Mouse (Mus musculus) brown adipose tissue, adult 24 weeks (tissue): ENCODE data around the gene Adnp. TPM values are rescaled to one million over a fixed set of nuclear protein-coding genes. Genes with fewer than 3 reads are reported as not detected.
A peak's percentile ranks its signal among the peaks of the same experiment; 100 is the strongest.

Experiments
- H3K27ac ChIP-seq: fragments of 200-500 bp; replicated peaks from 2 replicates; pipeline ENCODE4 v1.5.1; 2012; ENCODE audit warnings: low read depth, mild to moderate bottlenecking, low read length
- H3K4me1 ChIP-seq: fragments of 200-500 bp; 2 replicates; pipeline ENCODE4 v1.6.1; 2012; ENCODE audit warnings: low read length, mixed read lengths; ENCODE audit not compliant: control insufficient read depth, insufficient read depth, insufficient read length
- H3K4me3 ChIP-seq: fragments of 200-500 bp; 2 replicates; pipeline ENCODE4 v1.5.1; 2012; ENCODE audit warnings: low read depth, mild to moderate bottlenecking, low read length, moderate library complexity; ENCODE audit not compliant: insufficient read depth
- polyA plus RNA-seq: library from polyadenylated mRNA; stranded (reverse); fragments of >200 nt; gene quantifications from 2 replicates; pipeline ENCODE4 v1.2.4, GENCODE M21; 2012; ENCODE audit not compliant: missing spikeins, insufficient read depth, insufficient read length

Adnp gene
- polyA plus RNA-seq, 1 experiment: 4.1 TPM

GRCm38 (mm10) chr2:168230026-168230728, 23.3 kb upstream of the Adnp start, which contains the start of the genes Gm20716, Dpm1 and Mocs3:
Gm20716 (minus strand) TSS chr2:168230364.
Dpm1 (minus strand) TSS chr2:168230591.
Mocs3 (plus strand) TSS chr2:168230622.
- H3K4me3 ChIP-seq: peak within 1 kb of the TSS; percentile 81
- H3K4me1 ChIP-seq: no peaks in the 10 kb centered on the region
- peak within 1 kb of the TSS; percentile 99 for H3K27ac ChIP-seq

GRCm38 (mm10) chr2:168229116-168230025, 22.5 kb upstream of the Adnp start:
- no peaks in the 10 kb centered on the region for H3K4me1 ChIP-seq
- peak overlapping the region; percentile 99 for H3K27ac ChIP-seq
- H3K4me3 ChIP-seq: peak overlapping the region; percentile 81

- no peaks in the 10 kb centered on the region for H3K4me1 ChIP-seq
- H3K4me3 ChIP-seq: no peak overlapping the region
- no peak overlapping the region for H3K27ac ChIP-seq
Measured at GRCm38 (mm10) chr2:168223326-168223725, 16.4 kb upstream of the Adnp start.

- H3K4me1 ChIP-seq: no peaks in the 10 kb centered on the region
- H3K4me3 ChIP-seq: no peak overlapping the region
- no peak overlapping the region for H3K27ac ChIP-seq
Measured at GRCm38 (mm10) chr2:168213788-168214397, 7.0 kb upstream of the Adnp start.

GRCm38 (mm10) chr2:168207883-168208282, 971 bp upstream of the Adnp start:
- H3K27ac ChIP-seq: no peak overlapping the region
- no peak overlapping the region for H3K4me3 ChIP-seq
- peaks cover 16% of the 10 kb centered on the region for H3K4me1 ChIP-seq

- peaks cover 21% of the 10 kb centered on the region for H3K4me1 ChIP-seq
- peak overlapping the region; percentile 78 for H3K27ac ChIP-seq
- H3K4me3 ChIP-seq: peak overlapping the region; percentile 100
Measured at GRCm38 (mm10) chr2:168205681-168206631, 956 bp downstream of the Adnp start.

GRCm38 (mm10) chr2:168205265-168205664, 1.6 kb downstream of the Adnp start:
- H3K4me1 ChIP-seq: peaks cover 27% of the 10 kb centered on the region
- H3K27ac ChIP-seq: 0 out of 2 replicates have a peak overlapping the region, but pooled peaks have one; percentile 10
- peak overlapping the region; percentile 100 for H3K4me3 ChIP-seq

- peak overlapping the region; percentile 100; the same call in 1 of the 2 replicates for H3K4me3 ChIP-seq
- no peak overlapping the region for H3K27ac ChIP-seq
- peaks cover 29% of the 10 kb centered on the region for H3K4me1 ChIP-seq
Measured at GRCm38 (mm10) chr2:168204476-168204999, 2.4 kb downstream of the Adnp start.

- H3K27ac ChIP-seq: no peak overlapping the region
- H3K4me1 ChIP-seq: peaks cover 28% of the 10 kb centered on the region
- no peak overlapping the region for H3K4me3 ChIP-seq
Measured at GRCm38 (mm10) chr2:168200014-168200691, 6.8 kb downstream of the Adnp start.

GRCm38 (mm10) chr2:168199476-168199875, 7.4 kb downstream of the Adnp start:
- H3K27ac ChIP-seq: no peak overlapping the region
- peaks cover 22% of the 10 kb centered on the region for H3K4me1 ChIP-seq
- H3K4me3 ChIP-seq: no peak overlapping the region

GRCm38 (mm10) chr2:168198421-168198820, 8.5 kb downstream of the Adnp start:
- Histone ChIP-seq H3K4me1 (peaks cover 22% of the 10 kb centered on the region), H3K4me3 (no peak overlapping the region), H3K27ac (no peak overlapping the region)

- Histone ChIP-seq H3K4me1 (peaks cover 22% of the 10 kb centered on the region), H3K4me3 (no peak overlapping the region)
Measured at GRCm38 (mm10) chr2:168195721-168196120, 11.2 kb downstream of the Adnp start.

GRCm38 (mm10) chr2:168193685-168194084, 13.2 kb downstream of the Adnp start:
- Histone ChIP-seq H3K27ac (no peak overlapping the region), H3K4me3 (no peak overlapping the region), H3K4me1 (peaks cover 18% of the 10 kb centered on the region)

More at GRCm38 (mm10) chr2:168195721-168196120, 11.2 kb downstream of the Adnp start:
- no peak overlapping the region for H3K27ac ChIP-seq
